Mouse (Mus musculus) heart, embryonic 10.5 days (tissue): ENCODE results near the gene Tmed9. TPM values are rescaled to one million over a fixed set of nuclear protein-coding genes. Genes with fewer than 3 reads are reported as not detected.
"Not testable (repeated sequence)": the region's sequence is repeated elsewhere in the genome, so short reads cannot be mapped to it uniquely, and the experiment has no call there.

Experiments used
- DNase-seq: peaks from one replicate; pipeline ENCODE4 v3.0.0-alpha.2; 2017; ENCODE audit warnings: low spot score
- H3K27ac ChIP-seq: fragments of 300-500 bp; sonication (generic); 2 replicates; pipeline ENCODE4 v1.5.1; 2016; ENCODE audit warnings: mild to moderate bottlenecking
- H3K27me3 ChIP-seq: fragments of 300-500 bp; sonication (generic); 2 replicates; pipeline ENCODE4 v1.6.1; 2016; ENCODE audit warnings: mild to moderate bottlenecking; ENCODE audit not compliant: poor library complexity, insufficient read depth, severe bottlenecking
- H3K36me3 ChIP-seq: fragments of 300-500 bp; sonication (generic); 2 replicates; pipeline ENCODE4 v1.6.1; 2016; ENCODE audit warnings: mild to moderate bottlenecking, moderate library complexity
- H3K4me1 ChIP-seq: fragments of 300-500 bp; sonication (generic); 2 replicates; pipeline ENCODE4 v1.6.1; 2016; ENCODE audit warnings: mild to moderate bottlenecking
- H3K4me3 ChIP-seq: fragments of 300-500 bp; sonication (generic); 2 replicates; pipeline ENCODE4 v1.5.1; 2016; ENCODE audit warnings: mild to moderate bottlenecking, moderate library complexity
- H3K9me3 ChIP-seq: fragments of 300-500 bp; sonication (generic); 2 replicates; pipeline ENCODE4 v1.6.1; 2016; ENCODE audit warnings: mild to moderate bottlenecking, moderate library complexity
- WGBS: fragments of 180-500 bp; shearing (Covaris S2); methylation state at CpG from one replicate; pipeline ENCODE4 v1.1.7; 2016; 5-methylcytosine and 5-hydroxymethylcytosine counted together
- polyA plus RNA-seq: library from polyadenylated mRNA; unstranded; fragments of >200 nt; fragmentation: Nextera tagmentation; extraction: Ambion mirVana; gene quantifications from 2 replicates; pipeline ENCODE4 v1.2.1, GENCODE M21; 2016

The Tmed9 gene
- polyA plus RNA-seq, 1 experiment from 2014 or later: 173 TPM

GRCm38 (mm10) chr13:55543447-55543846, 30.1 kb upstream of the Tmed9 start:
- Histone ChIP-seq H3K4me3 (no peak overlapping the region), H3K27ac (no peak overlapping the region), H3K27me3 (no peaks in the 10 kb centered on the region), H3K4me1 (peaks cover 2% of the 10 kb centered on the region; the same call in 1 of the 2 replicates), H3K36me3 (peaks cover 100% of the 10 kb centered on the region), H3K9me3 (no peaks in the 10 kb centered on the region)
- DNase-seq: no peak
- WGBS: 87% methylated on average over 8 of the region's 8 CpGs

DNA sequence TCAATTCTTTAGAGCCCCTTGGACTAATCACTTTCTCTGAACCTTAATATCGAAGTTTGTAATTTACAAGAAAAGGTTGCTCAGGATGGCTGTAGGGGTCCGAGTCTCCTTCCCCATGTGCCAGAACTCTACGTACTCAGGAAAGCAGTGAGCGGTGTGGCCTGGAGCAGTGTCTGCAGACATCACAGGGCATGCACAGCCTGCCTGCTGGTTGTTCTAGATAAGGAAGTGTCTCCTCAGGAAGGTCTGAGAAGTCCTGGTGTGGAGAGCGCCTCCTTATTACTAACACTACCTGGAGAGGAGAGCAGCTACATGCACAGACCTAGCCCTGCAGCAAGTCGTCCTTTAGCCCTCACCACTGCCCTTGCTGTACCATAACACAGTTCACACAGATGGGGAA, 28.7 kb upstream of the Tmed9 start:
- Histone ChIP-seq H3K27ac (no peak overlapping the region), H3K4me1 (peaks cover 6% of the 10 kb centered on the region; the same call in 1 of the 2 replicates), H3K27me3 (no peaks in the 10 kb centered on the region), H3K36me3 (peaks cover 100% of the 10 kb centered on the region), H3K4me3 (no peak overlapping the region), H3K9me3 (no peaks in the 10 kb centered on the region)
- DNase-seq: no peak
- 78% methylated on average over 6 of the region's 6 CpGs for WGBS

GRCm38 (mm10) chr13:55547916-55548315, 25.6 kb upstream of the Tmed9 start:
- H3K36me3 ChIP-seq: peaks cover 95% of the 10 kb centered on the region
- H3K27ac ChIP-seq: no peak overlapping the region
- no peak overlapping the region for H3K4me3 ChIP-seq
- no peaks in the 10 kb centered on the region for H3K9me3 ChIP-seq
- H3K4me1 ChIP-seq: peaks cover 6% of the 10 kb centered on the region; the same call in 1 of the 2 replicates
- WGBS: 82% methylated on average over 2 of the region's 2 CpGs
- DNase-seq: no peak
- H3K27me3 ChIP-seq: no peaks in the 10 kb centered on the region

DNA sequence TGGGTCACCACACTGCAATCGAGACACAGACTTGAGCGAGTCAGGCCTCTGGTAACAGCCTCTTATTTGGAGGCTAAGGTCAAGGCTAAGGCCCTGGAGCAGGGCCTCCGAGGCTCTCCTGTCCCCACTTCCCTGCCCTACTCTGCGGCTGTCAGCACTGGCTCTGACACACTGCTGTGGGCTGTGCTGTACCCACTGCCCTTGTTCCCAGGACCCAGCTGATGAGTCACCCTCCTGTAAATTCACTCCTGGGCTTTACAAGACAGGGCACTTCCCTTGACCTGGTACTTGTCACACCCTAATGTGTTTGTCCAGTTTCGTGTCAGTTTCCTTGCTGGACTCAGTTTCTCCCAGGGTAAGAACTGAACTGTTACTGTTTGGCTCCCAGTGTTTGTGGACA, 25.1 kb upstream of the Tmed9 start:
- H3K36me3 ChIP-seq: peaks cover 95% of the 10 kb centered on the region
- H3K4me1 ChIP-seq: peaks cover 6% of the 10 kb centered on the region; the same call in 1 of the 2 replicates
- H3K4me3 ChIP-seq: no peak overlapping the region
- no peaks in the 10 kb centered on the region for H3K27me3 ChIP-seq
- H3K27ac ChIP-seq: no peak overlapping the region
- 85% methylated on average over 5 of the region's 5 CpGs for WGBS
- no peak for DNase-seq
- no peaks in the 10 kb centered on the region for H3K9me3 ChIP-seq

GRCm38 (mm10) chr13:55549061-55549460, 24.5 kb upstream of the Tmed9 start:
- H3K4me3 ChIP-seq: no peak overlapping the region
- no peak for DNase-seq
- WGBS: 87% methylated on average over 15 of the region's 15 CpGs
- H3K27me3 ChIP-seq: no peaks in the 10 kb centered on the region
- peaks cover 95% of the 10 kb centered on the region for H3K36me3 ChIP-seq
- H3K27ac ChIP-seq: no peak overlapping the region
- no peaks in the 10 kb centered on the region for H3K9me3 ChIP-seq
- peaks cover 6% of the 10 kb centered on the region; the same call in 1 of the 2 replicates for H3K4me1 ChIP-seq

- WGBS: 93% methylated on average over 9 of the region's 9 CpGs
- Histone ChIP-seq H3K4me3 (no peak overlapping the region), H3K27me3 (no peaks in the 10 kb centered on the region), H3K9me3 (no peaks in the 10 kb centered on the region), H3K27ac (no peak overlapping the region), H3K4me1 (no peaks in the 10 kb centered on the region), H3K36me3 (peaks cover 58% of the 10 kb centered on the region)
- no peak for DNase-seq
Measured at GRCm38 (mm10) chr13:55555921-55556320, 17.6 kb upstream of the Tmed9 start.

DNA sequence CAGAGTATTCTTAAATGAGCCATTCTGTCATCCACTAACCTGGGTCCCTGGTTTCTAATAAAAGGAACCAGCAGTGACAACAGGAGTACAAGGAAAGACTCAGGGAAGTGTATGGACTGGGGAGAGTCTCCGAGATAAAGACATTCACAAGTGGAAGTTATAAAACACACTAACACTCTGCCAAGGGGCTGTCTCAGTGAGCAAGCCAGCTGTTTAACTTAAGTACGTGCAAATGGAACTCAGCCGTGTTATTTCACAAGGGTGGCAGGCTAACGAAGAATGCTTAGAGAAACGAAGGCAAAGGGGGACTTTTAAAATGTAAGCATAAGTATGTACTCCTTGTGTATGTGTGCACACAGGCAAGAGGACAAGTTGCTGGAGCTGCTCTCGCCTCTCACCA, 16.0 kb upstream of the Tmed9 start:
- Histone ChIP-seq H3K36me3 (peaks cover 55% of the 10 kb centered on the region), H3K4me1 (no peaks in the 10 kb centered on the region), H3K27me3 (no peaks in the 10 kb centered on the region), H3K9me3 (no peaks in the 10 kb centered on the region), H3K4me3 (no peak overlapping the region), H3K27ac (no peak overlapping the region)
- 90% methylated on average over 6 of the region's 6 CpGs for WGBS
- no peak for DNase-seq

- 85% methylated on average over 7 of the region's 7 CpGs for WGBS
- Histone ChIP-seq H3K27ac (no peak overlapping the region), H3K4me3 (no peak overlapping the region), H3K36me3 (peaks cover 40% of the 10 kb centered on the region), H3K9me3 (no peaks in the 10 kb centered on the region), H3K4me1 (no peaks in the 10 kb centered on the region), H3K27me3 (no peaks in the 10 kb centered on the region)
- DNase-seq: no peak
Measured at GRCm38 (mm10) chr13:55563266-55563879, 10.2 kb upstream of the Tmed9 start.

- Histone ChIP-seq H3K9me3 (no peaks in the 10 kb centered on the region), H3K4me1 (peaks cover 18% of the 10 kb centered on the region), H3K36me3 (peaks cover 36% of the 10 kb centered on the region), H3K27ac (no peak overlapping the region), H3K4me3 (no peak overlapping the region), H3K27me3 (no peaks in the 10 kb centered on the region)
- DNase-seq: no peak
- WGBS: 97% methylated on average over 6 of the region's 6 CpGs
Measured at GRCm38 (mm10) chr13:55567001-55567400, 6.5 kb upstream of the Tmed9 start.

DNA sequence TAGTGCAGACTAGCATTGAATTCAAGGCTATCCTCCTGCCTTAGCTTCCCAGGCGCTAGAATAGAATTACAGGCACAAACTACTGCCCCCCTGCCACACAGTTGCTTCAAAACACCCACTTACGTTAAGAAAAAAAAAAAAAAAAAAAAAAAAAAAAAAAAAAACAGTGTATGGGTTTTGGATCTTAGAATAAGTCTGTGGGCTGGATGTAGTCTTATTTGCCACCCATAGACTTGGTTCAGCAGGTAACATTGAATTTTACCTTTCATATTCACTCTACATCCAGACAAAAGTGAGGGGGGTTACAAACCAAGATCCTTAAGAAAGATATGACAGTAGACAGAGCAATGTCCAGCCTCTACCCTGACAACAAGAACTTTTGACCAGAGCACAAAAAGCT, 5.6 kb upstream of the Tmed9 start:
- Histone ChIP-seq H3K27me3 (no peaks in the 10 kb centered on the region), H3K9me3 (no peaks in the 10 kb centered on the region), H3K36me3 (peaks cover 32% of the 10 kb centered on the region), H3K4me1 (peaks cover 23% of the 10 kb centered on the region), H3K4me3 (no peak overlapping the region), H3K27ac (no peak overlapping the region)
- DNase-seq: no peak
- 83% methylated on average over 2 of the region's 2 CpGs for WGBS

- H3K4me3 ChIP-seq, H3K27ac ChIP-seq, H3K27me3 ChIP-seq, DNase-seq, H3K9me3 ChIP-seq: not testable (repeated sequence)
- 90% methylated on average over 4 of the region's 4 CpGs for whole genome bisulfite sequencing
- Histone ChIP-seq H3K4me1 (peaks cover 23% of the 10 kb centered on the region), H3K36me3 (peaks cover 32% of the 10 kb centered on the region)
Measured at GRCm38 (mm10) chr13:55568524-55568923, 5.0 kb upstream of the Tmed9 start.

- Histone ChIP-seq H3K4me1 (peaks cover 23% of the 10 kb centered on the region), H3K4me3 (peak overlapping the region; percentile 97), H3K27me3 (no peaks in the 10 kb centered on the region), H3K27ac (peak overlapping the region; percentile 97), H3K9me3 (no peaks in the 10 kb centered on the region), H3K36me3 (peaks cover 21% of the 10 kb centered on the region; the same call in 1 of the 2 replicates)
- 13% methylated on average over 16 of the region's 16 CpGs for WGBS
- no peak for DNase-seq
Measured at GRCm38 (mm10) chr13:55569726-55570285, 3.7 kb upstream of the Tmed9 start.

GRCm38 (mm10) chr13:55570286-55570973, 3.1 kb upstream of the Tmed9 start:
- Histone ChIP-seq H3K4me1 (peaks cover 23% of the 10 kb centered on the region), H3K36me3 (peaks cover 21% of the 10 kb centered on the region; the same call in 1 of the 2 replicates), H3K27ac (peak overlapping the region; percentile 97), H3K4me3 (peak overlapping the region; percentile 97), H3K9me3 (no peaks in the 10 kb centered on the region), H3K27me3 (no peaks in the 10 kb centered on the region)
- DNase-seq: no peak
- under 1% methylated on average over 44 of the region's 47 CpGs for WGBS
